Mouse (Mus musculus): Measurements from ENCODE around the gene Pcnx. TPM values are rescaled to one million over a fixed set of nuclear protein-coding genes. Genes with fewer than 3 reads are reported as not detected.
"Not testable (repeated sequence)": the region's sequence is repeated elsewhere in the genome, so short reads cannot be mapped to it uniquely, and the experiment has no call there.

The Pcnx gene
- polyA plus RNA-seq, 1 experiment from 2014 or later: 11.4 TPM

GRCm38 (mm10) chr12:82033524-82033923 lies 173.7 kb downstream of the Pcnx start:
- not testable (repeated sequence) for H3K9me3 ChIP-seq (ENCODE audit: control insufficient read depth, low read length); H3K4me2 ChIP-seq; H3K27me3 ChIP-seq (ENCODE audit: control insufficient read depth, insufficient read depth, low read length); DNase-seq (ENCODE audit: low spot score, missing footprints); H3K4me1 ChIP-seq (ENCODE audit: control insufficient read depth, insufficient read depth, low read length); H3K4me3 ChIP-seq (ENCODE audit: low read depth, low read length); H3K9ac ChIP-seq (ENCODE audit: low read length); H3K36me3 ChIP-seq (ENCODE audit: control insufficient read depth, insufficient read depth, low read length); H3K27ac ChIP-seq (ENCODE audit: low read depth, low read length)
- no CpG with 5 or more reads among the region's 6 CpGs for WGBS
- ATAC-seq (ENCODE audit: low FRiP score): peak; percentile 81

GRCm38 (mm10) chr12:82033973-82034372 lies 174.2 kb downstream of the Pcnx start:
- no CpG with 5 or more reads among the region's 6 CpGs for WGBS
- not testable (repeated sequence) for H3K27me3 ChIP-seq (ENCODE audit: control insufficient read depth, insufficient read depth, low read length); H3K4me2 ChIP-seq; H3K9ac ChIP-seq (ENCODE audit: low read length); H3K4me3 ChIP-seq (ENCODE audit: low read depth, low read length); ATAC-seq (ENCODE audit: low FRiP score); H3K9me3 ChIP-seq (ENCODE audit: control insufficient read depth, low read length); H3K27ac ChIP-seq (ENCODE audit: low read depth, low read length); H3K4me1 ChIP-seq (ENCODE audit: control insufficient read depth, insufficient read depth, low read length); H3K36me3 ChIP-seq (ENCODE audit: control insufficient read depth, insufficient read depth, low read length); DNase-seq (ENCODE audit: low spot score, missing footprints)

GRCm38 (mm10) chr12:82044078-82044477 lies 184.3 kb downstream of the Pcnx start:
- WGBS: no CpG with 5 or more reads among the region's 4 CpGs
- not testable (repeated sequence) for H3K27ac ChIP-seq (ENCODE audit: low read depth, low read length); H3K36me3 ChIP-seq (ENCODE audit: control insufficient read depth, insufficient read depth, low read length); H3K4me1 ChIP-seq (ENCODE audit: control insufficient read depth, insufficient read depth, low read length); ATAC-seq (ENCODE audit: low FRiP score); H3K9me3 ChIP-seq (ENCODE audit: control insufficient read depth, low read length); H3K9ac ChIP-seq (ENCODE audit: low read length); H3K4me3 ChIP-seq (ENCODE audit: low read depth, low read length); DNase-seq (ENCODE audit: low spot score, missing footprints); H3K4me2 ChIP-seq; H3K27me3 ChIP-seq (ENCODE audit: control insufficient read depth, insufficient read depth, low read length)

Other genes starting within 250 kb of the Pcnx start
- 2.0 TPM in 2 replicates for gene Ttc9, start 228.8 kb upstream of the Pcnx start, polyA plus RNA-seq (2014; fragmentation: Nextera tagmentation; extraction: Ambion mirVana)
- 1.9 and 2.2 TPM in 2 replicates for gene Map3k9, start 78.8 kb upstream of the Pcnx start, polyA plus RNA-seq (2014; fragmentation: Nextera tagmentation; extraction: Ambion mirVana)

Data from midbrain, embryonic 11.5 days (tissue).